Mouse (Mus musculus) yolk sac, embryonic 10.5 days (tissue): ENCODE measurements around the gene Gas7.
A peak's percentile ranks its signal among the peaks of the same experiment; 100 is the strongest.

Experiments used
- DNase-seq: peaks from one replicate; pipeline ENCODE4 v3.0.0-alpha.2; 2017; ENCODE audit warnings: low spot score

Gene Gas7

DNA sequence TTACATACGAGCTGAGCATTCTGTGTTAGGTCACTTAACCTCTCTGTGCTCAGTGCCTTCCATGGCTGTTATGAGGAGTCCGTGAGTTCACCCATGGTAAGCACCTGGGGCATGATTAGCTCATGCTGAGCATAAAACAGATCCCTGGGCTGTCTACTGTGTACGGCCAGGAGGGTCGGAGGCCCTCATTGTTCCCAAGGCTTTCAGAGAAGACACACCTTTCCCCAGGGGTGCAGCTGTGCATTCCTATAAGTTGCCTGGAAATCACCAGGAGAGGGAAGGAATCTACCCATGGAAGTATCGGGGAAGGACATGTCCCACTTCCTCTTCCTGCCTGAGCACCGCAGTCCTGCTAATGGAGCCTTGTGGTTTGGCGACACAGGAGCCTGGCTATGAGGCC, 201.1 kb downstream of the Gas7 start:
- DNase-seq: no peak

DNA sequence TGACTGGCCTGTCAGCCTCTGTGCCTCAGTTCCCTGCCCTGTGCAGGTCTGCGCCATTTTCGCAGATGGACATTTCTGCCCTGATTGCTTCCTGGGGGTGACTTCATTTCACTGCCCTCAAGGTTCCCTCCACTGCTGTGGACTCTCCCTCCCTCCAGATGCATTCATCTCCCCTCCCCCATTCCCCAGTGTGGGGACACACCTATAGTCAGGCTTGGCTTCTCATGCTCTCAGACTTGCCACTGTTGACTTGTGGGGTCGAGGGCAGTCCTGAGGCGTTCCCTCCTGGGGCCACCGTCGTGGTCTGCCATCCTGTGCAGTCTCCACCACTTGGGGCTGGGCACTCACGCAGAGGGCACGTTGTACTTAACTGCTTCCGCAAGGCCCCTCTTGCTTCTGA, 201.6 kb downstream of the Gas7 start:
- no peak for DNase-seq

DNA sequence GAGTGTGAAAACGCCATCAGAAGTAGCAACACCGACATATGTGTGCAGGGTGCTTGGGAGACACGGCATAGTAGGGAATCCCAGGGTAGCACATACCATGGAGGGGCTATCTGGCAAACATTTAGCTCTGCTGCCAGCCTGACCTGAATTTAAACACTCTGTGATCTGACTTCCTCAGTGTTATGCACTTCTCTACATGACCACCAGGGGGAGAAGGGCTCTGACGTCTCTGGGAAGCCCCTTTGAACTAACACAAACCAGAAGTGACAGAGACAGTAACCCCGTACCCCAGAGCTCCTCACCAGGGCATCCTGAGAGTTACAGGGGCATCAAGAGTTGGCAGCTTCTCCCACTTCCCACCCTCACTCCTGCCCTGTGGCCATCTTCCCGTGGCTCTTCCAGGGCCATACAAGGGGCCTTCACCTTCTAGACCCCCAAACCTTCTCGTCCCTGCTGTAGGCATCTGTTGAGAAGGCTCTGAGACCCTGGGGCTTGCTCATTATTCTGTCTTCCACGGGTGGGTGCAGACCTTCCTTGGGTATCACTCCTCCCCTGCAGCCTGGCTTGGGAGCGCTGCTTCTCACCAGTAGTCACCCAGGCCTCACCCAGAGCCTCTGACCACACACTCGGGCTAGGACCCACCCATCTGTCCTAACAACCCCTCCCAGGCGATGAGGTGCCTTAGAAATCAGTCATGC, 202.6 kb downstream of the Gas7 start:
- DNase-seq: no peak

DNA sequence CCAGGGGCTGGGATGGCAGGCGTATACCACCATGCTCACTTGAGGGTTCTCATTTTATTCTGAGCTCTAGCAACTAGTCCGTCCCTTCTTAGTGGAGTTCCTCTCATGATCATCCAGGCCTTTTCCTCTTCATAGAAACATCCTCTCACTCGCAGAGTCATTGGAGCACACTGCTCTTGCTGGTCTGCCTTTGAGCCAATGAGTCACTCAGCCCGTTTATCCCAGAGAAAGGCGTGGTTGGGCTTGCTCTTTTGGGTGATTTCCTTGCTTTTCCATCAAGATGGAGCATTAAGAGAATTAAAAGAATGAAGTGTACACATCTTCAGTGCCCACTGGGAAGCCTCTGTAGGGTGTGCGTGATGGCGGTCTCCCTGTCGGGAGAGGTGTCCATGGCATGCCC, 206.2 kb downstream of the Gas7 start:
- DNase-seq: no peak

DNA sequence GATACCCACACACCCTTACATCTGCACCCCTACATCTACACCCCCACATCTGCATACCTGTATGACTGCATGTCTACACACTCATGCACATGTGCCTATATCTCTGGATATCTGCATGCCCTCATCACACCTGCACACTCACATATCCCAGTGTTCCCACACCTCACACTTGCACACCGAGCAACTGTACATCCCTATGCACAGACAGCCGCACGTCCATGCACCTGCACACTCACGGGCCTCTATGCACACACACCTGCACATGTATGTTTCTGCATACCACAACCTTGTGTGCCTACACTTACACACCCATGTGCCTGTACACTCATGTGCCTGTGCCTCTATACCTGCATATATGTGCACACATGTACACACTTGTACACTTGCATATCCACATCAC, 208.2 kb downstream of the Gas7 start:
- no peak for DNase-seq

DNA sequence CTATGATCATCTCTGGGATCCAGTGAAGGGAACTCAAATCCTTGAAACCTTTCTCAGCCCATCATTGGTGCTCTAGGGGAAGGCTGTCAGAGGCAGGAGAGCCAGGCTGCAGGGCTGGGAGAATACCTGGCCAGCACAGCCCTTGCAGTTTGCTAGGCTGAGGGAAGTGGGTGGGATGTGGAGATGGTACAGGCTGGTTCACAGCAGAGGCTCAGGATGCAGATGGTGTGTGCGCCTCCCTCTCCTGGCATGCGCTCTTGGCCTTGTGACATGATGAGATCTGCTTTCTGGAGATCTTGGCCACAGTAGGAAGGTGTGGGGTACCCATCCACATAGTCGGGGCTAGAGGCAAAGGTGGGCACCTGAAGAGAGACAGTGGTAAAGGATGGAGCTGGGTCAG, 209.0 kb downstream of the Gas7 start:
- no peak for DNase-seq

DNA sequence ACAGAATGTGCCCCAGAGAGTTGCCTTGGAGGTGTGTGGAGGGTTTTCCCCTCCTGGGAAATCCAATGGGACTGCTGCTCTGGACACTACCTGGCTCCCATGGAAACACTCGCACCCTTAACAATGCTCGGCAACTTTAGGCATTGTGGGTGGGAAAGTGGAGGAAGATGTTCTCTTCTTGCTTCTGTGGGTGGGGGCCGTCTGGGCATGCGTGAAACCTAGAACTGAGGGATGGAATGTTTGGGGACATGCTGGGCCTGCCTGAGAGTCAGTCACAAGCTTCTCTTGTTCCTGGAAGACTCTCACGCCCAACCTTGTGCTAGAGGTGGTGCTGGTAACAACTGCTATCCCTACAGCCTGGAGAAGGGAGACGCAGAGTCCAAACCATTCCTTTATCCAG, 209.7 kb downstream of the Gas7 start:
- no peak for DNase-seq

DNA sequence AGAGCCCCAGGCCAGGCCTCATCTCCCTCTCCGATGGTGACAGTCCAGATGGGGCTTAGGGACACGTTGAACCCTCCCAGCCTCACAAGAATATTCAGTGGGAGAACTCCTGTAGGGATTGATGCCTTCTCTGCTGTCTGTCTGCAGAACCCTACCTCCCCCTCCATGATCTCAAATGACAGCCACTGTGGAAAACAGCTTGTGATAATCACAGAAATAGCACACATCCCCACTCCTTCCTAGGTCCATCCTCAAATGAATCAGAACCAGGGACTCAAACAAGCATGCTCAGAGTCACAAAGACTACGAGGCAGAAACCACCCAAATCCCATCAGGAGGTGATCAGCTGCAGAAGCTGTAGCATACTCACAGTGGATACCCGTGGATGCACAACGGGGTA, 210.9 kb downstream of the Gas7 start:
- no peak for DNase-seq

DNA sequence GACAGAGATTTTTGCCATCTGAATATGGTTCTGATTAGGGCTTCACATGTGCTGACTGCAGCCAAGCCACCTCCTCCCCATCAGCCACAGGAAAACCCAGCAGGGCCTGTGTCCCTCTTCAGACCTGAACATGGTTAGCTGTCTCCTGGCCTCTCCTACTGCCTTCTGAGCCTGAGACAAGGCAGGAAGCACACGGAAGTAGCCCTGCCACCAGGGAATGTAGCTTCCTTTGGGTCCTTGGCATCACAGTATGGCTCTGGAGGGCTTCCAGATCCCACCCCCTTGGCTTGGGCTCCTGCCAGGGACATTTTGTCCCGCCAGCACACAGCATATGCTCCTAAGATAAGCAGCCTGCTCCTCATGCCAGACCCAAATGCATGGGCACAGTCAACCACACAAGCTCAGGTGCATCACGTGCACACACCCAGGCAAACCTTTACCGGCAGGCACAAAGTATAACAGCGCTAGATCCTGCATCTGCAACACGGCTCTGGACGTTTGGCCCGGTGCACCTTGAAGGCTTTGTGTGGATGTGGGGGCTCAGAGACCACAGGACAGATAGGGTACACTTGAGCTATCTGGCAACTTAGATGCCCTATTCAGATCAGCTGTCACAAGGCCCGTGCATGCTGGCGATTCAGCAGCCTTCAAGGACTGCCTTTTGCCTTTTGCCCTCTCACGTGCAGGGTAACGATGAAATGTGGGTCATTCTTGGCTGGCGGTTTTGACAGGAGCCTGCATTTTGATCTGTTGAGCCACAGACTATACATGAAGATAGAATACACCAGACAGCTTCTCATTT, 212.5 kb downstream of the Gas7 start:
- DNase-seq: no peak

DNA sequence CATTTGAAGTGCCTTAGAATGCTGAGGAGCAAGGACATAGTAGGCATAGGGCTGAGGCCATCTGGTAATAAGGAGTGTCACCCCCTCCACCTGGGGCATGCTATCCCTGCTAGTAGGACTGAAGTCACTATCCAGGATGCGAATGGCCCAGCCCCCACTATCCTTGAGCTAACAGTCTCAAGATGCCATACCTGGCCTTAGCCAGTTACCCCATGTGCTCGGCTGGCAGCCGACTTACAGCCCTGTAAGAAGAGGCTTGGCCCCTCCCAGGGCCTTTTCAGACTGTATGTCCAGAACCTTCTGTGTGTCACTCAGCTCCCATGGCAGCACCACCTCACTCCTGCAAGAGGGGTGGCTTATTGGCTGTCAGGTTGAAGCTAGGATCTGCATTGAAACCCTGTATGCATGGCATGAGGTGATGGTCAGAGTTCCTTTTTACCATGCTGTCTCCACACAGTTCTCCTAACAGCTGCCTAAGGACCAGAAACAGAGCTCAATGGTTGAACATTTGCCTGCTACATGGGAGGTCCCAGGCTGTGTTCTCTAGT, 213.3 kb downstream of the Gas7 start:
- DNase-seq: no peak

DNA sequence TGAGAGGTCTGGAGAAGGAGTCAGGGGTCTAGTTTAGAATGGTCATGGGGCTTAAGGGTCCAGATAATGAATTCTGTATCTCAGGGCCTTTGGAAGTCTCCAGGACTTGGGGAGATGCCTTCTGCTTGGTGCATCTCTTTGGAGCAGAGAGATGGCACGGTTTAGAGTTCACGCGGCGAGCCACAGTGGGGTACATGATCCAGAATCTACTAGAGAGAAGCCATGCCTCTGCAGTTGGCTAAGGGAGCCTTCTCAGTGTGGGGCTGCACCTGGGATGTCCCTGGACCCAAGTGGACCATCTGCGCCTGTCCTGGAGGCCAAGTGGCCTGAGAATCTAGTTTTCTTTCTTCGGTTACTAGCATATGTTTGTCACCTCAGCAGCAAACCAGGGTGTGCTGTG, 214.8 kb downstream of the Gas7 start:
- DNase-seq: no peak

DNA sequence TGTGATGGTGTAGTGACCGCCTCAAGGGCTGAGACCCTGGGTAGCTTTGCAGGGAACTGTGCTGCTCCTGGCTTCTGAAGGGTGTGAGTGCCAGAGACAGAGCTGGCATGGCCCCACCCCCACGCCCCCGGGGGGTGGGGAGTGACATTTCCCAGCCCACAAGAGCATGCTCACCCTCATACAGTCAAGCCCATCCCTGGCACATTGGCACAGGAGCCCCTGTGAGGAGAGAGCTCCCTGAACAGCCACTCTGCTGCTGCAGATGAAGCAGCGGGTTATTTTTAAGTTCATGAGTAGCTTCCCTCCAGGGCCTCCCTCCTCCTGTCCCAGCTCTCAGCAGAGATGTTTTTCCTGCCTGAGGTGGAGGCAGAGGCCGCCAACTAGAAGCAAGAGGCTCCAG, 216.9 kb downstream of the Gas7 start:
- DNase-seq: no peak

DNA sequence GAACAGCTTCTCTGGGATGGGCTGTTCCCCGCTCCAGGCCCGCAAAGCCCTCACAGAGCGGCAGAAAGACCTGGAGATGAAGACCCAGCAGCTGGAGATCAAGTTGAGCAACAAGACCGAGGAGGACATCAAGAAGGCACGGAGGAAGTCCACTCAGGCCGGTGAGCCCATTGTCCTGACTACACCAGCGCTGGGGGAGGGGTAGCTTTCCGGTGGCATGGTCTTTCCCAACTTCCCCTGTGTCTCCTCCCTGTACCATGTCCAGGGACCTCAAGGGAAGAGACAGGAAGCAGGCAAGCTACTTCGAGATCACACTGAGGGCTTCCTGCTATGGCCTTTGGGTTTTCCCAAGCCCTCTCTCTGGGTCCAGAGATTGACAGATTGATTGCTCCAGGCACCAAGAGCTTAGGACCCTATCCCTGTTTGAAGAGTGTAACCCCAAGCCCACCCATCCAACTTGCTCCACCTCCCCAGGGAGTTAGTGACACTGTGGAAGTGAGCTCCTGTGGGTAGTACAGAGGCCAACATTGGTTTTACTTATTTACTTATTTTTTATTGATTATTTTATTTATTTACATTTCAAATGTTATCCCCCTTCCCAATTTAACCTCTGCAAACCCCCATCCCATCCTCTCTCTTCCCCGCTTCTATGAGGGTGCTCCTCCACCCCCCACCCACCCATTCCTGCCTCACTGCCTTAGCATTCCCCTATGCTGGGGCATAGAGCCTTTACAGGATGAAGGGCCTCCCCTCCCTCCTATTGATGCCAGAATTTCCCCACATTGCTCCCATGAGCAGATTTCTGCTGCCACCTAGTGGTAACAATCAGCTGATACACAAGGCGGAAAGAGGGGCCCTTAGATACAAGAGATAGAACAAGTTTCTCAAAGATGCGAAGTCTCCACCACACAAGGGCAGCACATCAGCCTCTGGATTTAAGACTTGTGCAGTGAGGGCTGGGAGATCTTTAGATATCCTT, 220.6 kb downstream of the Gas7 start:
- DNase-seq: peak; percentile 31

DNA sequence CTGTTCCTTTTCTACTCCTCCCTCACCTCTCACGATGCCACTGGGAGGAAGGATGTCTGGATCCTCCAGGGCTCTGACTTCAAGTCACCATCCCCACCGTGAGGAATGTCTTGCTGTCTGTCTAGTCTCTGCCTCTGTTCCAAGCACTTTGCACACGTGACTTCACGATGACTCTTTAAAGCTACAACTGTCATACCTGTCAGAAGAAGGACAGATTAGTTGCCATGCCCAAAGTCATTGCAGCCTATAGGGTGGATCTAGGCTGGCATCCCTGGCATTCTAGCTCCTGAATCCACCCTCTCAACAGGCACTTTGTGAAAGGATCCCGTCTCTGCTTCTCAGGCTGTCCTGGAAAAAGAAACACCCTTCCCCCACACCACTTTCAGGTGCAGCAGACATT, 224.1 kb downstream of the Gas7 start:
- no peak for DNase-seq

DNA sequence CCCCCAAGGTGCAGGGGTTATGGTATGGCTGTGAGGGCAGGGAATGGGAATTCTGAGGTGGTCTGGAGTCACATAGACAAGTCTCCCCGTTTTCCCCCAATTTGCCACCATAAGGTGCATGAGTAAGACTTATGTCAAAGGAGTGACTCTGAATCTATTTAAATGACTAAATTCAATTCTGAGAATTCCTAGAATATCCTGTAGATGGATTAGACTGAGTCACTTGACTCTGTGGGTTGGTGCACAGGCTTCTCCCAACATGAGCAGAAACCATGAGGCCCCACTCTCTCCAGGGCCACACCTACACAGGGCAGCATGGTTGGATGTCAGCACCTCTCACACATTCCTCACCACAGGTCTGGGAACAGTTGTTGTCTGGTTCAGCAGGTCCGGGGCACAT, 224.7 kb downstream of the Gas7 start:
- DNase-seq: no peak

DNA sequence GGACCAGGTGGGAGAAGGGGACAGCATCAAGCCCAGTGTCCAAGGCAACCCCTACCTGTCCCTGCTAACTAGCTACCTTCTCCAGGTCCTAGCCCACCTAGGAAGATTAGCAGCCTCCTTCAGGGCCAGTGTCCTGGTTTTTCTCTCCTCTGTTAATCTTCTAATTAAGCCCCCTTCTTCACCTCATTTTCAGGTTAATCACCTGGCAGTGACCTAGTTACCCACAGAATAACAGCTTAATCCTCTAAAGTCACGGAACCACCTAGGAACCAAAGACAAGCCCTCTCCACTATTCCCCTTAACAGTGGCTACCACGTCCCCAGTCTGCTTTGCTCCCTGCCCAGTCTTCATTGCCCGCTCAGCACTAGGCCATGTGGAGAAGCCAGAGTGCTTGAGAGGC, 226.6 kb downstream of the Gas7 start:
- no peak for DNase-seq

DNA sequence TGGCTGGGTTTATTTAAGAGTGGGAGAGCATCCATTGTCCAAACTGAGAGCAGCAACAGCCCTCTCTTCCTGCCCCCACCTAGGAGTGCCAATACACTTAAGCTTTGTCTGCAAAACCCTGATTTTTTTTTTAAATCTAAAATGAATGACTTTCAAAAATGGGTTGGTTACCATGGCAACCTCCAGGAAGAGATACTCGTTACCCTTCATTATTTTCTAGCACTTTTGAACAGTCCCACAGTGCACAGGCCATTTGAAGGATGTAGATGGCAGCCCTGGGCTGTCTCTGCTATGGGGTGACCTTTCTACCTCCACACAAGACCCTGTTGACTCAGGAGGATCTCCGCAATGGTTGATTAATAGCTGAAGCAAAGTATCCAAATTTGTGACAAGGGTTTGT, 230.9 kb downstream of the Gas7 start:
- no peak for DNase-seq

DNA sequence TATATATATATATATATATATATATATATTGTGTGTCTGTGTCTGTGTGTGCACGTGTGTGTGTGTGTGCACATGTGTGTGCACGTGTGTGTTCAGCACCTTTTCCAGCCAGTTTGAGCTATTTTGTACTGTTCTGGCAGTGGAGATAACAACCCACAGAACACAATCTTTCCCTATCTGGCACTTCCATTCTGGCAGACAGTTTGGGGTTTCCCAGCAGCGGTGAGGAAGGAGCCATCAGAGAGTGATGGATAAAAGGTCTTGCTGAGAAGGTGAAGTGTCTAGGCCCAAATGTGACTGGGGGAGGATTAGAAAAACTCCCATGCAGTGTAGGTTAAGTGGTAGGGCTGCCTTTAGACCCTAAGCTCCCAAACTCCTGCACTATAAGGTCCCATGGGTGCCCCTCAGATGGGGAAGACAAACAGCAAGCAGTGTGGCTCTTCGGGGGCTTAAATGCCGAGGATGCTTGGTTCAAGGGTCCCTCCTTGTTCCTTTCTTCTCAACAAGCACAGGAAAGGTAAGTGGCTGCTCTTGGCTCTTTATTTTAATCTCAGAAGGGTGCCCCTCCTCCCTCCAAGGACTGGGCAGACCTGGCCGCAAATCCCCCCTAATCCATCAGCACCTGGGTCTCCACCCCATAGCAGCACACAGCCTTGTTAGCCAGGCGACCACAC, 239.6 kb downstream of the Gas7 start, which contains the start of gene Rcvrn:
TSS of gene Rcvrn (plus strand) at position 624 of the 674 bp plus-strand sequence.
- DNase-seq: no peak

DNA sequence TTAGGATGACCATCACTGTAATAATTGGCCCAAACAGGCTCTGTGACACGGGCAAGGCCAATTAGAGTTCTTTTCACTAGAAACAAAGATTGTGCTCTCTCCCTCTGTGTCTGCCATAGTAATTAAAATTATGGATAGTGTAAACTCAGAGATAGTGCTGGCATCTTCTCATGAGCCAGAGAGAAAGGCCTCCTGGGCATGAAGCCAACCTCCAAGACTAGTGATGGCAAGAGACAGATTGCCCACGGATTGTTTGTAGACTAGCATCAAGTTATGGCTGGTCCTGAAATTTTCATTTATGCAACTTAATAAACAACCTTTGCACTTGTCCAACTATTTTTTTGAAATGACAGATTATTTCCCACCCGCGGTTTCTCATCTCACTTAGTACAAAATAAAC, 257.7 kb downstream of the Gas7 start:
- no peak for DNase-seq

DNA sequence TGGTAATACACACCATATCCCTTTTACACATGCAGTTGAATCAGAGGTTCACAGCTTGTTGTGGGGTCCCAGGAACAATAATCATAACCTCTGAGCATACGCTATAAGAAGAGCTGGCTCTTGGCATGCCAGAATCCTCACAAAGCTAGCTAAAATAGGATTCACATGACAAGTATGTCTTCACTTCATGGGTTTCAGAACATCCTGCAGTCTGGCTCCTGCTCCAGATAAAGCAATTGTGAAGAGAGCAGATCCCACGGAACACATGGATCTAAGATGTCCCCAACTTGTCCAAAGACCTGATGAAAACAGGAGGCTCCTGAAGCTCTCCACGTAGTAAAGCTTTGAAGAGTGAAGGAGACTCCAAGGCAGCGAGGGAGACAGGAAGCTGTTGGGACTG, 260.1 kb downstream of the Gas7 start:
- DNase-seq: no peak

DNA sequence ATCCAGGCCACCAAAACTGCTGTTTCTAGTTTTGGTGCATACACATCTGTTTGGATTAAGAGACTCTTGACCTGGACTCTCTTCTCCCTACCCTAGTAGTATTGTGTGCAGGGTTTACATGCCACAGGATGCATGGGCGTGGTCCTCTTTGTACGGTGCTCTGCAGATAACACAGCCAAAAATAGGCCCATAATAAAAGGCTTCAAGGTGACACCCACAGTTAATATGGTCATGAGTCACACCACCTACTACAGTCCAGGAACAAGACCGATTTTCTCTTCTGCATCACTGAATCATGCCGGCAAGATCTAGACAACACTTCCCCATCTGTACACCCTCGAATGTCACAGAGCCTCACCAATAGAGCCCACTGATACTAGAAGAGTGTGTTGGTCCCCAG, 266.2 kb downstream of the Gas7 start:
- DNase-seq: no peak
